Mouse (Mus musculus) ES-E14 (cell line): ENCODE measurements around the gene Adamts17.

Source experiments
- CHD2 ChIP-seq: IDR thresholded peaks from 2 replicates; pipeline ENCODE4 v1.6.1; 2014; ENCODE audit warnings: mild to moderate bottlenecking, low read depth, low read length, inconsistent platforms
- HCFC1 ChIP-seq: IDR thresholded peaks from 2 replicates; pipeline ENCODE4 v1.6.1; 2012; ENCODE audit warnings: low read length, inconsistent platforms, borderline replicate concordance; ENCODE audit not compliant: insufficient read depth
- MAFK ChIP-seq: IDR thresholded peaks from 2 replicates; pipeline ENCODE4 v1.6.1; 2014; ENCODE audit warnings: mild to moderate bottlenecking, low read depth, low read length, inconsistent platforms; ENCODE audit not compliant: insufficient read depth
- ZC3H11A ChIP-seq: IDR thresholded peaks from 2 replicates; pipeline ENCODE4 v1.6.1; 2012; ENCODE audit warnings: low read depth, mild to moderate bottlenecking, inconsistent platforms, low read length, borderline replicate concordance

- no peak for TF ChIP-seq CHD2
- TF ChIP-seq HCFC1: no peak
- TF ChIP-seq ZC3H11A: no peak
- TF ChIP-seq MAFK: no peak
Observed at GRCm38 (mm10) chr7:67072015-67072685, 232.6 kb downstream of the Adamts17 start.
